Mouse (Mus musculus) lung, embryonic 14.5 days (tissue): Measurements from ENCODE around the gene Prss40. TPM values are rescaled to one million over a fixed set of nuclear protein-coding genes. Genes with fewer than 3 reads are reported as not detected.

ENCODE experiments used
- ATAC-seq: fragments of 200-750 bp; cut with Nextera tagmentation; 2 replicates; pipeline ENCODE4 v1.8.0; 2017; ENCODE audit warnings: mild to moderate bottlenecking, moderate TSS enrichment, moderate library complexity; ENCODE audit not compliant: insufficient read depth
- DNase-seq: peaks from one replicate; pipeline ENCODE4 v3.0.0-alpha.2; 2015
- H3K27ac ChIP-seq: fragments of 300-500 bp; sonication (generic); 2 replicates; pipeline ENCODE4 v1.5.1; 2014; ENCODE audit warnings: low read depth, mild to moderate bottlenecking, moderate library complexity
- H3K27me3 ChIP-seq: fragments of 300-500 bp; sonication (generic); 2 replicates; pipeline ENCODE4 v1.6.1; 2014; ENCODE audit warnings: low read length, control low read depth; ENCODE audit not compliant: insufficient read depth
- H3K36me3 ChIP-seq: fragments of 300-500 bp; sonication (generic); 2 replicates; pipeline ENCODE4 v1.6.1; 2014; ENCODE audit warnings: control low read depth; ENCODE audit not compliant: insufficient read depth
- H3K4me1 ChIP-seq: fragments of 300-500 bp; sonication (generic); 2 replicates; pipeline ENCODE4 v1.6.1; 2014; ENCODE audit warnings: antibody characterized with exemption, control low read depth; ENCODE audit not compliant: insufficient read depth
- H3K4me2 ChIP-seq: fragments of 300-500 bp; sonication (generic); 2 replicates; pipeline ENCODE4 v1.6.1; 2014; ENCODE audit warnings: mild to moderate bottlenecking
- H3K4me3 ChIP-seq: fragments of 300-500 bp; sonication (generic); 2 replicates; pipeline ENCODE4 v1.5.1; 2014; ENCODE audit warnings: low read depth, low read length
- H3K9ac ChIP-seq: fragments of 300-500 bp; sonication (generic); 2 replicates; pipeline ENCODE4 v1.6.1; 2014
- H3K9me3 ChIP-seq: fragments of 300-500 bp; sonication (generic); 2 replicates; pipeline ENCODE4 v1.6.1; 2016; ENCODE audit warnings: low read depth, low read length, control low read depth
- CTCF ChIP-seq: IDR thresholded peaks from 2 replicates; pipeline ENCODE4 v1.5.1; 2016; ENCODE audit warnings: antibody characterized with exemption, low read depth
- WGBS: fragments of 180-500 bp; shearing (Covaris S2); extraction: QIAGEN DNeasy Blood & Tissue Kit; methylation state at CpG from one replicate; pipeline ENCODE4 v1.1.7; 2014; 5-methylcytosine and 5-hydroxymethylcytosine counted together
- polyA plus RNA-seq: library from polyadenylated mRNA; unstranded; fragments of >200 nt; fragmentation: Nextera tagmentation; extraction: Ambion mirVana; gene quantifications from 2 replicates; pipeline ENCODE4 v1.2.1, GENCODE M21; 2014

Gene Prss40
- polyA plus RNA-seq, 1 experiment from 2014 or later: not detected

GRCm38 (mm10) chr1:34511027-34511426 lies 49.7 kb downstream of the Prss40 start:
- ATAC-seq (no peak), DNase-seq (peak; percentile 59)
- H3K4me1 ChIP-seq: no peaks in the 10 kb centered on the region
- H3K4me3 ChIP-seq: no peak overlapping the region
- H3K27ac ChIP-seq: no peak overlapping the region
- no peak overlapping the region for H3K4me2 ChIP-seq
- 3% methylated on average over 3 of the region's 3 CpGs for WGBS
- no peak overlapping the region for H3K9ac ChIP-seq
- no peaks in the 10 kb centered on the region for H3K27me3 ChIP-seq
- H3K9me3 ChIP-seq: no peaks in the 10 kb centered on the region
- no peaks in the 10 kb centered on the region for H3K36me3 ChIP-seq
- TF ChIP-seq CTCF: peak; percentile 65

DNA sequence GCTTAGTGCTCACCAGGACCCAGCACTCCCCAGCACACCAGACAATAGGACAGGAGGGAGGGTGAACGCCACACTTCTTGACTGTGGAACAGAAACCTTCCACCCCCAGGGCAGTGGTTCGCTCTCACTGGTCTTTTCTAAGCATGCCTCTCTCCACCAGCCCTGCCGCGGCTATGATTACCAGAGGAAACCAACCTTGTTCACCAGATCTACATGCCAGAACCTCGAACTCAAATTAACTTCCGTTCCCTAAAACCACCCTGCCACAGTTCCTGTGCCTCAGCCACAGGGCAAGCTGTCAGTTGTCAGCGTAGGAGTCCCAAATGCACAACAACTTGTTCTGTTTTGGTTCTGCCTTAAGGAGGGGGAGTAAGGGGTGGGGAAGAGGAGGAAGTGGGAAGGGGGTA lies 50.2 kb downstream of the Prss40 start:
- no peak for ATAC-seq
- Histone ChIP-seq H3K4me2 (peak overlapping the region; percentile 37; the same call in 1 of the 2 replicates), H3K27ac (no peak overlapping the region), H3K36me3 (no peaks in the 10 kb centered on the region), H3K9ac (no peak overlapping the region), H3K9me3 (no peaks in the 10 kb centered on the region), H3K27me3 (no peaks in the 10 kb centered on the region), H3K4me3 (no peak overlapping the region), H3K4me1 (no peaks in the 10 kb centered on the region)
- WGBS: 6% methylated on average over 7 of the region's 7 CpGs
- peak; percentile 3 for DNase-seq
- no peak for TF ChIP-seq CTCF

DNA sequence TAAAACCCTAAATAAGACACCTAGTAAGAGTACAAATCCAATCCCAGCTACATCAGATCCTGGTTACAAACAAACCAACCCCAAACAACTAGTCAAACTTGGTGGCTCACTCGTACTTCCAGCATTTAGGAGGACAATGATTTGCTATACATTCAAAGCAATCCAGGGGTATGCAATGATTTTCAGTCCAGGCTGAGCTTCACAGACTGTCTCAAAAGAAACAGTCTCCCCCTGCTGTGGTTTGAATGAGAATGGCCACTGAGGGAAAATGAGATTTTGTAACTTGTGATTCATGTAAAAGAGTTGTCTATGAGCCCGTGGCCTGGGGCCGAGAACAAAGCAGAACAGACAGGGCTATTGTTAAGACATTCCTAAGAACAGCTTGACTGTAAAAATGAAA lies 52.8 kb downstream of the Prss40 start:
- DNase-seq (no peak), ATAC-seq (no peak)
- Histone ChIP-seq H3K4me3 (no peak overlapping the region), H3K9me3 (no peaks in the 10 kb centered on the region), H3K36me3 (no peaks in the 10 kb centered on the region), H3K27ac (no peak overlapping the region), H3K9ac (no peak overlapping the region), H3K27me3 (no peaks in the 10 kb centered on the region), H3K4me2 (no peak overlapping the region), H3K4me1 (no peaks in the 10 kb centered on the region)
- TF ChIP-seq CTCF: no peak
- WGBS: 86% methylated on average over 3 of the region's 3 CpGs

DNA sequence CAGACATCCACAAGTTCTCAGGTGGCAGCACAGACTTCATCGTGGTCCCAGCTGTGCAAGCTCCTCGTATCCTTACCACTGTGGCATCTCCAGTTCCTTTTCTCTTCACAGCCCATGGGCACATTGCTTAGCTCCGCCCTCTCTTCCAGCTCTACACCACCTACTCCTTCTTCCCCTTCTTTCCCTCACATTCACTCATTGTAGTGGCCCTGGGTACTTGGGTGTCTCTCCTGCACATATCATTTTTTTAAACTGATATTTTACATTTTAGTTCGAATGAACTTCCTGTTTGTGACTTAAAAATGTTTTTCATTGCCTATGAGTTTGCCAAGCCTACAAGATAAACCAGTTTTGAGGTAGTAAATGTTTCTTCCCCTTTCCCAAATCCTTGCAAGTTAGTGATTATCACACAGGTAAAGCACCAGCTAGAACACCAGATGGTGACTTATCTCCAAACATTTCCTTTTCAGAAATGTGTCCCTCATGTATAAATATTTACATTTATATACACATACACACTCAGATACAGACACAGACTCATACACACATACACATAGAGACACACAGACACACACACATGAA lies 54.7 kb downstream of the Prss40 start:
- TF ChIP-seq CTCF: no peak
- DNase-seq: no peak
- H3K9ac ChIP-seq: no peak overlapping the region
- H3K4me3 ChIP-seq: no peak overlapping the region
- no peak overlapping the region for H3K27ac ChIP-seq
- ATAC-seq: no peak
- H3K4me1 ChIP-seq: no peaks in the 10 kb centered on the region
- no peaks in the 10 kb centered on the region for H3K9me3 ChIP-seq
- H3K36me3 ChIP-seq: no peaks in the 10 kb centered on the region
- 69% methylated on average over 4 of the region's 4 CpGs for WGBS
- no peak overlapping the region for H3K4me2 ChIP-seq
- no peaks in the 10 kb centered on the region for H3K27me3 ChIP-seq

DNA sequence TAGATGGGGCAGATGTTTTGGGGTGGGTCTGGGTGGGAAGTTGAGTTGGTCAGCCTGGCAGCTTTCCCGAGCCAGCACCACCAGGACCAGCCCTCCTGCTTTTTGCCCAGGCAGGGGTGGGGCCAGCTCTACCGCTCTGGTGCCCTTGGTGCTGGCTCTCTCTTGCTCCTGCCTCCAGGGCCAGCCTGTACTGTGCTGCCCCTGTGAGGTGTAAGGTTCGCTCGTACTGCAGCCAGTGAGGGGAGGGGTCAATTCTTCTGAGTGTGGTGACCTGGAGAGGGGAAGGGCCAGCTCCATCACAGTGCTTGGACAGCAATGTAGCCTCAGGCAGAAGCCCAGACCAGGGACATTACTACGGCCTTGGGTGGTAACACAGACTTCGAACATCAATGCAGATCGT lies 55.4 kb downstream of the Prss40 start:
- no peaks in the 10 kb centered on the region for H3K9me3 ChIP-seq
- WGBS: 52% methylated on average over 7 of the region's 7 CpGs
- H3K27ac ChIP-seq: no peak overlapping the region
- no peak overlapping the region for H3K9ac ChIP-seq
- TF ChIP-seq CTCF: no peak
- DNase-seq: no peak
- H3K36me3 ChIP-seq: no peaks in the 10 kb centered on the region
- no peak for ATAC-seq
- H3K27me3 ChIP-seq: no peaks in the 10 kb centered on the region
- no peak overlapping the region for H3K4me3 ChIP-seq
- no peaks in the 10 kb centered on the region for H3K4me1 ChIP-seq
- no peak overlapping the region for H3K4me2 ChIP-seq

- Histone ChIP-seq H3K27ac (no peak overlapping the region), H3K36me3 (no peaks in the 10 kb centered on the region), H3K9ac (no peak overlapping the region), H3K27me3 (no peaks in the 10 kb centered on the region), H3K4me2 (no peak overlapping the region), H3K4me1 (no peaks in the 10 kb centered on the region), H3K4me3 (no peak overlapping the region), H3K9me3 (no peaks in the 10 kb centered on the region)
- ATAC-seq (no peak), DNase-seq (no peak)
- WGBS: 56% methylated on average over 3 of the region's 3 CpGs
- no peak for TF ChIP-seq CTCF
These were observed 57.8 kb downstream of the Prss40 start for GRCm38 (mm10) chr1:34502991-34503390.

Other genes with a start within 250 kb of the Prss40 start
- 50.4 and 51.8 TPM in 2 replicates for gene Ccdc115, start 121.3 kb downstream of the Prss40 start, polyA plus RNA-seq
- gene Imp4, start 121.1 kb downstream of the Prss40 start, polyA plus RNA-seq: 91.1 and 91.2 TPM in 2 replicates
- 43.2 and 48.1 TPM in 2 replicates for gene Ptpn18, start 101.2 kb downstream of the Prss40 start, polyA plus RNA-seq
- gene Prss39, start 62.5 kb downstream of the Prss40 start, polyA plus RNA-seq: not detected in 2 replicates
- gene Cfc1, start 25.3 kb downstream of the Prss40 start, polyA plus RNA-seq: 0.24 TPM in 1 of 2 replicates, not detected in the other
- 0.11 TPM in 1 of 2 replicates, not detected in the other for gene Amer3, start 18.7 kb upstream of the Prss40 start, polyA plus RNA-seq